Mouse (Mus musculus) liver, embryonic 14 days (tissue): Measurements from ENCODE around the gene Btbd35f28. TPM values are rescaled to one million over a fixed set of nuclear protein-coding genes. Genes with fewer than 3 reads are reported as not detected.

Experiments used
- polyA plus RNA-seq: library from polyadenylated mRNA; depleted of rRNA; stranded (reverse); fragments of >200 nt; gene quantifications from 2 replicates; pipeline ENCODE4 v1.2.3, GENCODE M21; 2012; rRNA removed

Btbd35f28 gene
- polyA plus RNA-seq, result not detected in 2 replicates

GRCm38 (mm10) chrX:4196276-4196675 lies at the start of gene Btbd35f28:
Gene Btbd35f28, plus strand, starts transcription at chrX:4196576.

Other genes starting within 250 kb of the Btbd35f28 start
- gene Btbd35f16, start 239.6 kb upstream of the Btbd35f28 start, polyA plus RNA-seq, result not detected in 2 replicates
- not detected in 2 replicates for gene Btbd35f3, start 158.9 kb upstream of the Btbd35f28 start, polyA plus RNA-seq
- not detected in 2 replicates for gene Btbd35f20, start 94.7 kb downstream of the Btbd35f28 start, polyA plus RNA-seq
- not detected in 2 replicates for gene Btbd35f17, start 174.1 kb downstream of the Btbd35f28 start, polyA plus RNA-seq